Mouse (Mus musculus) testis, adult 2 months (tissue): Measurements from ENCODE around the gene Baiap2l2. TPM values are rescaled to one million over a fixed set of nuclear protein-coding genes. Genes with fewer than 3 reads are reported as not detected.

Source experiments
- H3K27ac ChIP-seq: fragments of 200-500 bp; 2 replicates; pipeline ENCODE4 v1.5.1; 2012; ENCODE audit warnings: low read depth, low read length; ENCODE audit not compliant: control insufficient read depth, insufficient read depth
- H3K27me3 ChIP-seq: fragments of 200-500 bp; 2 replicates; pipeline ENCODE4 v1.6.1; 2012; ENCODE audit warnings: mild to moderate bottlenecking, low read length, moderate library complexity; ENCODE audit not compliant: control insufficient read depth, insufficient read depth
- H3K36me3 ChIP-seq: fragments of 200-500 bp; 2 replicates; pipeline ENCODE4 v1.6.1; 2012; ENCODE audit warnings: mild to moderate bottlenecking, low read length; ENCODE audit not compliant: control insufficient read depth, insufficient read depth
- H3K4me1 ChIP-seq: fragments of 200-500 bp; 2 replicates; pipeline ENCODE4 v1.6.1; 2012; ENCODE audit warnings: low read length; ENCODE audit not compliant: control insufficient read depth, insufficient read depth
- H3K4me3 ChIP-seq: fragments of 200-500 bp; 2 replicates; pipeline ENCODE4 v1.5.1; 2012; ENCODE audit warnings: low read depth, mild to moderate bottlenecking, low read length, moderate library complexity, mixed read lengths; ENCODE audit not compliant: control insufficient read depth
- CTCF ChIP-seq: fragments of 200-500 bp; IDR thresholded peaks from 2 replicates; pipeline ENCODE4 v1.5.1; 2012; ENCODE audit warnings: low read depth, mild to moderate bottlenecking, inconsistent platforms, low read length, moderate library complexity; ENCODE audit not compliant: control insufficient read depth, insufficient read depth, insufficient replicate concordance
- POLR2A ChIP-seq: fragments of 200-500 bp; IDR thresholded peaks from 2 replicates; pipeline ENCODE4 v1.6.1; 2012; ENCODE audit warnings: low read depth, mild to moderate bottlenecking, inconsistent platforms, low read length, moderate library complexity; ENCODE audit not compliant: control insufficient read depth
- polyA plus RNA-seq: library from polyadenylated mRNA; depleted of rRNA; stranded (reverse); fragments of >200 nt; gene quantifications from 2 replicates; pipeline ENCODE4 v1.2.3, GENCODE M21; 2012

Baiap2l2 gene
- polyA plus RNA-seq, 1 experiment: 0.67 TPM

DNA sequence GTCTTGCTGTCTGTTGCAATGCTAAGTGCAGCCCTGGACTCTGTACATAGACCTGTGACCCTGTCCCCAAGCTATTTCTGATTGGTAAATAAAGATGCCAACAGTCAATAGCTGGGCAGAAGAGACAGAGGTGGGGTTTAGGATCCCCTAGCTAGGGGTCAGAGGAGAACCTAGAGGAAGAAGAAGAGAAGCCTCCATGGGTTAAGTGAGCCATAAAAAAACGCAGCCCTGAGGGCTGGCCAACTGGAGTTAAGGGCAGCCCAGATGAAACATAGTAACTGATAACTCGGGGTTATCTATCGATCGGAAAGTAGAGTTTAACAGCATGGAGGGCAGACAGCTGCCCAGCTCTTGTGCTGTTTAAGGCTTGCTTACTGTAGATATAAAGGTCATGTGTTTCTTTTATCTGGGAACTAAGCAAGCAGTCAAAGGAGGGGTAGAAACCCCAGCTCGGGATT is 36.4 kb upstream of the Baiap2l2 start:
- H3K27ac ChIP-seq: peak overlapping the region; percentile 61
- peaks cover 1% of the 10 kb centered on the region for H3K36me3 ChIP-seq
- H3K4me3 ChIP-seq: no peak overlapping the region; the same call in 1 of the 2 replicates
- H3K4me1 ChIP-seq: peaks cover 20% of the 10 kb centered on the region
- TF ChIP-seq POLR2A: no peak
- no peak for TF ChIP-seq CTCF
- H3K27me3 ChIP-seq: no peaks in the 10 kb centered on the region

DNA sequence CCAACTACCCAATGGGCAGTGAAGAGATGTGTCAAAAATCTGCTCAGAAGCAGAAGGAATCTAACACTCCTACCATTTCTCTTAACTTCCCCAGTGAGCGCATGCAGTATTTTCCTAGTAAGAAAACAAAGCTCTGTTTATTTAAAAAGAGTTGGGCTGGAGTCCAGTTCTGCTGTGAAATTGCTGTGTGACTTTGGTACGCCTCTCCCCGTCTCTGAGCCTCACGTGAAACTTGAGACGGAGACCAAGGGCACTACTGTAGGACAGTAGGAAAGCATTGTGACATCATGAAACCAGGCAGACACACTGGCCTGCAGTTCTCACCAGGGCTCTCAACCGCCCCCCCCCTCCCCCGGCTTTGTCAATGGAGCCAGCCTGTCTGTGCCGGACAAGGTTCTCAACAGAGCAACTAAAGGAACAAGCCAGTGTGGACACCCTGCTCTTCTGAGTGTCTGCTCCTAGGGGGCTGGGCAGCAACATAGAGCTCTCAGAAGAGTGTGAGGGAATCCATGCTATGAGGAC is 28.6 kb upstream of the Baiap2l2 start:
- H3K36me3 ChIP-seq: peaks cover 1% of the 10 kb centered on the region
- no peaks in the 10 kb centered on the region for H3K27me3 ChIP-seq
- H3K4me3 ChIP-seq: peak overlapping the region; percentile 56
- peaks cover 8% of the 10 kb centered on the region for H3K4me1 ChIP-seq
- no peak for TF ChIP-seq CTCF
- no peak for TF ChIP-seq POLR2A
- peak overlapping the region; percentile 63; the same call in 1 of the 2 replicates for H3K27ac ChIP-seq

DNA sequence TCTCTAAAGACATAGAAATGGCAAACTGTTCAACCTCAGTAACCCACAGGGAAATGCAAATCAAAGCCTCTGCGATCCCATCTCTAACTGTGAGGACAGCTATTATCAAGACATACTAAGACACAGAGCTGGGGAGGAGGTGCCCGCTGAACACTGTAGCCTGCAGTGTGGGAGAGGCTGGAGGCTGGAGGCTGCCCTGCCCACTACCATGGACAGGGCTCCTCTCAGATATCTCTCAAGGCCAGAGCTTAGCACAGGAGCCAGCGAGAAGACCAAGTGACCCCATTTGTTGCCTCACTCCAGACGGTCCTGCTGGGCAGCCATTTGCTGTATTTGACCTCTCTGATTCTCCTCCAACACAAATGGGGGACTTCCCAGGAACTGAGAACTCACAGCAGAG is 22.5 kb upstream of the Baiap2l2 start:
- Histone ChIP-seq H3K27me3 (no peaks in the 10 kb centered on the region), H3K4me1 (no peaks in the 10 kb centered on the region), H3K4me3 (no peak overlapping the region), H3K36me3 (no peaks in the 10 kb centered on the region; the same call in 1 of the 2 replicates), H3K27ac (no peak overlapping the region)
- TF ChIP-seq POLR2A: no peak
- no peak for TF ChIP-seq CTCF

DNA sequence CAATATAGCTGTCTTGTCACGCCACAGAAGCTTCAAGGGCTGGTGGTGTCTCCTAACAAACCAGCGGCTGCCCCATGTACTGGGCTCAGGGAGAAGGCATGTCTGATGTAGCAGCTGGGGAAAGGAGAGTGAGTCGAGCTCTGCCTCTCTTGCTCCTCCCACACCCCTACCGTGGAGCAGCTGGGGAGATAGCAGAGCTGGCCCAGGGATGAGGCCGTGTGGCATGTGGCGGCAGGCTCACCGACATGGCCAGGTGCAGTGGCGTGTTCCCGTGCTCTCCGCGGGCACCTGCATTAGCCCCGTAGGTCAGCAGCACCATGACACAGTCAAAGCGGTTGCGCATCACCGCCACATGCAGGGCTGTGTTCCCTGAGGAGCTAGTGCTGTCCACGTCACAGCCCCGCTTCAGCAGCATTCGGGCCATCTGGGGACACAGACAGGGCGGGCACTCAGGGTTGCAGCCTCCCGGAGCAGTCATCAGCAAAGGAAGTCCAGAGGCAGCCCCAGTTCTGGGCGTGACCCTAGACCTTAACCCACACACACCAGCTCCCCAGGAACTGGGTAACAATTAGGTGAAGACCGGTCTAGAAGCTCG is 20.8 kb upstream of the Baiap2l2 start:
- Histone ChIP-seq H3K4me3 (no peak overlapping the region), H3K36me3 (no peaks in the 10 kb centered on the region; the same call in 1 of the 2 replicates)
- TF ChIP-seq CTCF: no peak
- no peak for TF ChIP-seq POLR2A

DNA sequence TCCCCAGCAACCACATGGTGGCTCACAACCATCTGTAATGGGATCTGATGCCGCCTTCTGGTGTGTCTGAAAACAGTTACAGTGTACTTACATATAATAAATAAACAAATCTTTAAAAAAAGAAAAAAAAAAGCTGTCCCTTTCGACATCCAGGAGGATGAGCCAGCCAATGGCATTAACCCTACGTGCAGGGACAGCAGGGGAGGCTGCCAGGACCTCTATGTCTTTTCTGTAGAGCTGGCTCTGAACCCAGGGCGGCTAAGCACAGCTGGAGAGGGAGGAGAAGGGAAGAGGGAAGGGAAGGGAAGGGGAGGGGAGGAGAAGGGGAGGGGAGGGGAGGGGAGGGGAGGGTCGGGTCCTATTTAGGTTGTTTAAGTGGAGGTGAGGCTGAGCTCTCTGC is 19.5 kb upstream of the Baiap2l2 start:
- Histone ChIP-seq H3K4me3 (no peak overlapping the region), H3K36me3 (no peaks in the 10 kb centered on the region; the same call in 1 of the 2 replicates), H3K27ac (no peak overlapping the region), H3K4me1 (no peaks in the 10 kb centered on the region), H3K27me3 (no peaks in the 10 kb centered on the region)
- TF ChIP-seq POLR2A (no peak), CTCF (no peak)

More for the DNA sequence above, 20.8 kb upstream of the Baiap2l2 start:
- Histone ChIP-seq H3K4me1 (no peaks in the 10 kb centered on the region), H3K27me3 (no peaks in the 10 kb centered on the region), H3K27ac (no peak overlapping the region)

DNA sequence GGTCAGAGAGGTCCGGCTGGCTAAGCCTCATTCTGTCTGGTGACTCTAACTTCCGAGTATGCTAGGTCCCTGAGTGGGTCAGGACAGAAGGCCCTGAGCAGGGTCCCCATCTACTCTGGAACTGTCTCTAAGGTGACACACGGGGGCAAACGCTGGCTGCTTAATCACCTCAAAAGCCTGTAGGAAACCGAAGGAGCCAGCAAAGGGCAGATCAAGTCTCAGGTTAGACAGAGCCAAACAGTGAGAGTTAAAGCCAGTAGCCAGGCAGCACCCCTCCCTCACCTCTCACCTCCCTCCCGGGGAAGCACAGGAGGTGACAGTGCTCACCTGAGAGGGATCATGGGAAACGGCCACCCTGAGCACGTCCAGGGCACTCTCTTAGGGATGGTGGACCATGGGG is 18.4 kb upstream of the Baiap2l2 start:
- no peaks in the 10 kb centered on the region for H3K4me1 ChIP-seq
- H3K27ac ChIP-seq: no peak overlapping the region
- H3K36me3 ChIP-seq: no peaks in the 10 kb centered on the region; the same call in 1 of the 2 replicates
- no peak for TF ChIP-seq CTCF
- TF ChIP-seq POLR2A: no peak
- no peak overlapping the region for H3K4me3 ChIP-seq
- no peaks in the 10 kb centered on the region for H3K27me3 ChIP-seq

DNA sequence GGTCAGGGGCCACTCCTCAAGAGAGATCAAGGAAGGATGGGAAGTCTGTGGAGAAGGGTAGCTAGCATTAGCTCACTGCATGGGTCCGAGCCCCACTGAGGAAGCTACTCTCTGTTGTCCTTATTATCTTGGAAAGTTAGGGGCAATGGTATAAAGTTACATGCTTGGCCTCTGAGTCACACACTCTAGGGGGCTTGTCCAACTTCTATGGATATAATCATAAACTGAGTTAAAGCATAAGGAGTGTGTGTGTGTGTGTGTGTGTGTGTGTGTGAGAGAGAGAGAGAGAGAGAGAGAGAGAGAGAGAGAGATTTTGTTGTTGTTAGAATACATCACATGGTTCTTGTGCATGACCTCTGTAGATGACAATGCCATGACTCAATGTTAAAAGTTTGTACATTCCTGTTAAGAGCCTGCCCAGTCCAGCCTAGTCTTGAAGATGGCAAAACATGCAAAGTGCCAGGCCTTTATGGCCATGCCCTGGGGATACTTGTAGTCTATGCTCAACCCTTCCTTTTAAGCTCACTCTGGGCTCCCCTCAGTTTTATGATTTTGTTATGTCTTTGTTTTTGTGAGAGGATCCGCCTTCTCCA is 14.3 kb upstream of the Baiap2l2 start:
- Histone ChIP-seq H3K4me3 (no peak overlapping the region), H3K27me3 (no peaks in the 10 kb centered on the region), H3K36me3 (no peaks in the 10 kb centered on the region), H3K27ac (no peak overlapping the region), H3K4me1 (no peaks in the 10 kb centered on the region)
- TF ChIP-seq CTCF (no peak), POLR2A (no peak)
